Mouse (Mus musculus): ENCODE results near the gene Thsd4. TPM values are rescaled to one million over a fixed set of nuclear protein-coding genes. Genes with fewer than 3 reads are reported as not detected.

Gene Thsd4
- polyA plus RNA-seq, 1 experiment from 2014 or later = 34.9 TPM

GRCm38 (mm10) chr9:60025919-60026318 lies 495.9 kb downstream of the Thsd4 start:
- Histone ChIP-seq H3K27ac (ENCODE audit: low read depth) (no peak overlapping the region), H3K4me2 (ENCODE audit: low read length) (no peak overlapping the region), H3K36me3 (ENCODE audit: control insufficient read depth, insufficient read depth, low read length) (no peaks in the 10 kb centered on the region), H3K4me1 (replicated peaks; ENCODE audit: control insufficient read depth, insufficient read depth, low read length) (peaks cover 15% of the 10 kb centered on the region), H3K4me3 (ENCODE audit: low read depth, low read length) (no peak overlapping the region), H3K9ac (ENCODE audit: low read length) (no peak overlapping the region), H3K27me3 (replicated peaks; ENCODE audit: control insufficient read depth, insufficient read depth, low read length) (no peaks in the 10 kb centered on the region), H3K9me3 (ENCODE audit: control insufficient read depth, low read length) (no peaks in the 10 kb centered on the region)
- WGBS = 82% methylated on average over 6 of the region's 6 CpGs
- DNase-seq (ENCODE audit: low spot score) (no peak), ATAC-seq (replicated peaks; ENCODE audit: low FRiP score, low TSS enrichment, low read depth) (no peak)

GRCm38 (mm10) chr9:60024971-60025370 lies 496.9 kb downstream of the Thsd4 start:
- 8% methylated on average over 5 of the region's 5 CpGs for WGBS

GRCm38 (mm10) chr9:60024545-60024944 lies 497.3 kb downstream of the Thsd4 start:
- 6% methylated on average over 5 of the region's 5 CpGs for WGBS
- H3K27ac ChIP-seq (ENCODE audit: low read depth) = no peak overlapping the region
- H3K27me3 ChIP-seq (replicated peaks; ENCODE audit: control insufficient read depth, insufficient read depth, low read length) = no peaks in the 10 kb centered on the region
- no peak overlapping the region for H3K4me2 ChIP-seq (ENCODE audit: low read length)
- no peak overlapping the region for H3K9ac ChIP-seq (ENCODE audit: low read length)
- ATAC-seq (replicated peaks; ENCODE audit: low FRiP score, low TSS enrichment, low read depth) (no peak), DNase-seq (ENCODE audit: low spot score) (no peak)
- H3K36me3 ChIP-seq (ENCODE audit: control insufficient read depth, insufficient read depth, low read length) = no peaks in the 10 kb centered on the region
- no peaks in the 10 kb centered on the region for H3K9me3 ChIP-seq (ENCODE audit: control insufficient read depth, low read length)
- no peak overlapping the region for H3K4me3 ChIP-seq (ENCODE audit: low read depth, low read length)
- H3K4me1 ChIP-seq (replicated peaks; ENCODE audit: control insufficient read depth, insufficient read depth, low read length) = peaks cover 15% of the 10 kb centered on the region

More at GRCm38 (mm10) chr9:60024971-60025370, 496.9 kb downstream of the Thsd4 start:
- ATAC-seq (replicated peaks; ENCODE audit: low FRiP score, low TSS enrichment, low read depth) (no peak), DNase-seq (ENCODE audit: low spot score) (no peak)
- Histone ChIP-seq H3K36me3 (ENCODE audit: control insufficient read depth, insufficient read depth, low read length) (no peaks in the 10 kb centered on the region), H3K4me3 (ENCODE audit: low read depth, low read length) (no peak overlapping the region), H3K9me3 (ENCODE audit: control insufficient read depth, low read length) (no peaks in the 10 kb centered on the region), H3K4me2 (ENCODE audit: low read length) (no peak overlapping the region), H3K4me1 (replicated peaks; ENCODE audit: control insufficient read depth, insufficient read depth, low read length) (peaks cover 15% of the 10 kb centered on the region), H3K9ac (ENCODE audit: low read length) (no peak overlapping the region), H3K27me3 (replicated peaks; ENCODE audit: control insufficient read depth, insufficient read depth, low read length) (no peaks in the 10 kb centered on the region), H3K27ac (ENCODE audit: low read depth) (no peak overlapping the region)

GRCm38 (mm10) chr9:60022331-60022730 lies 499.5 kb downstream of the Thsd4 start:
- H3K9me3 ChIP-seq (ENCODE audit: control insufficient read depth, low read length) = no peaks in the 10 kb centered on the region
- peaks cover 15% of the 10 kb centered on the region for H3K4me1 ChIP-seq (replicated peaks; ENCODE audit: control insufficient read depth, insufficient read depth, low read length)
- H3K27me3 ChIP-seq (replicated peaks; ENCODE audit: control insufficient read depth, insufficient read depth, low read length) = no peaks in the 10 kb centered on the region
- H3K27ac ChIP-seq (ENCODE audit: low read depth) = no peak overlapping the region
- ATAC-seq (replicated peaks; ENCODE audit: low FRiP score, low TSS enrichment, low read depth) (no peak), DNase-seq (ENCODE audit: low spot score) (no peak)
- H3K4me3 ChIP-seq (ENCODE audit: low read depth, low read length) = no peak overlapping the region
- no peak overlapping the region for H3K4me2 ChIP-seq (ENCODE audit: low read length)
- no peaks in the 10 kb centered on the region for H3K36me3 ChIP-seq (ENCODE audit: control insufficient read depth, insufficient read depth, low read length)
- no peak overlapping the region for H3K9ac ChIP-seq (ENCODE audit: low read length)
- WGBS = 84% methylated on average over 3 of the region's 3 CpGs

GRCm38 (mm10) chr9:60020444-60020843 lies 501.4 kb downstream of the Thsd4 start:
- no peak for DNase-seq (ENCODE audit: low spot score)

GRCm38 (mm10) chr9:60010285-60010684 lies 511.6 kb downstream of the Thsd4 start:
- H3K9me3 ChIP-seq (ENCODE audit: control insufficient read depth, low read length) = no peaks in the 10 kb centered on the region
- no peak overlapping the region for H3K9ac ChIP-seq (ENCODE audit: low read length)
- ATAC-seq (replicated peaks; ENCODE audit: low FRiP score, low TSS enrichment, low read depth) = no peak
- no peak overlapping the region for H3K4me2 ChIP-seq (ENCODE audit: low read length)
- no peaks in the 10 kb centered on the region for H3K4me1 ChIP-seq (replicated peaks; ENCODE audit: control insufficient read depth, insufficient read depth, low read length)
- 93% methylated on average over 1 of the region's 1 CpGs for WGBS
- no peaks in the 10 kb centered on the region for H3K36me3 ChIP-seq (ENCODE audit: control insufficient read depth, insufficient read depth, low read length)
- H3K4me3 ChIP-seq (ENCODE audit: low read depth, low read length) = no peak overlapping the region
- no peak overlapping the region for H3K27ac ChIP-seq (ENCODE audit: low read depth)
- H3K27me3 ChIP-seq (replicated peaks; ENCODE audit: control insufficient read depth, insufficient read depth, low read length) = no peaks in the 10 kb centered on the region
- DNase-seq (ENCODE audit: low spot score) = no peak

More at GRCm38 (mm10) chr9:60020444-60020843, 501.4 kb downstream of the Thsd4 start:
- Histone ChIP-seq H3K9ac (ENCODE audit: low read length) (no peak overlapping the region), H3K27ac (ENCODE audit: low read depth) (no peak overlapping the region), H3K4me1 (replicated peaks; ENCODE audit: control insufficient read depth, insufficient read depth, low read length) (peaks cover 11% of the 10 kb centered on the region), H3K36me3 (ENCODE audit: control insufficient read depth, insufficient read depth, low read length) (no peaks in the 10 kb centered on the region), H3K27me3 (replicated peaks; ENCODE audit: control insufficient read depth, insufficient read depth, low read length) (no peaks in the 10 kb centered on the region), H3K9me3 (ENCODE audit: control insufficient read depth, low read length) (no peaks in the 10 kb centered on the region), H3K4me2 (ENCODE audit: low read length) (no peak overlapping the region), H3K4me3 (ENCODE audit: low read depth, low read length) (no peak overlapping the region)
- no peak for ATAC-seq (replicated peaks; ENCODE audit: low FRiP score, low TSS enrichment, low read depth)
- WGBS = 25% methylated on average over 1 of the region's 1 CpGs

- H3K27ac ChIP-seq (ENCODE audit: low read depth) = no peak overlapping the region
- ATAC-seq (replicated peaks; ENCODE audit: low FRiP score, low TSS enrichment, low read depth) = no peak
- no peaks in the 10 kb centered on the region for H3K4me1 ChIP-seq (replicated peaks; ENCODE audit: control insufficient read depth, insufficient read depth, low read length)
- no peak overlapping the region for H3K4me2 ChIP-seq (ENCODE audit: low read length)
- no peaks in the 10 kb centered on the region for H3K9me3 ChIP-seq (ENCODE audit: control insufficient read depth, low read length)
- DNase-seq (ENCODE audit: low spot score) = no peak
- H3K9ac ChIP-seq (ENCODE audit: low read length) = no peak overlapping the region
- H3K36me3 ChIP-seq (ENCODE audit: control insufficient read depth, insufficient read depth, low read length) = no peaks in the 10 kb centered on the region
- 47% methylated on average over 7 of the region's 7 CpGs for WGBS
- no peaks in the 10 kb centered on the region for H3K27me3 ChIP-seq (replicated peaks; ENCODE audit: control insufficient read depth, insufficient read depth, low read length)
- H3K4me3 ChIP-seq (ENCODE audit: low read depth, low read length) = no peak overlapping the region
Observed at GRCm38 (mm10) chr9:60008936-60009335, 512.9 kb downstream of the Thsd4 start.

GRCm38 (mm10) chr9:60002323-60002722 lies 519.5 kb downstream of the Thsd4 start:
- H3K27ac ChIP-seq (ENCODE audit: low read depth) = no peak overlapping the region
- no peak for ATAC-seq (replicated peaks; ENCODE audit: low FRiP score, low TSS enrichment, low read depth)

GRCm38 (mm10) chr9:60001444-60001843 lies 520.4 kb downstream of the Thsd4 start:
- Histone ChIP-seq H3K9me3 (ENCODE audit: control insufficient read depth, low read length) (no peaks in the 10 kb centered on the region), H3K36me3 (ENCODE audit: control insufficient read depth, insufficient read depth, low read length) (0 out of 2 replicates have a peak, but pooled peaks cover 3% of the 10 kb centered on the region), H3K27ac (ENCODE audit: low read depth) (no peak overlapping the region), H3K4me3 (ENCODE audit: low read depth, low read length) (no peak overlapping the region), H3K9ac (ENCODE audit: low read length) (no peak overlapping the region), H3K27me3 (replicated peaks; ENCODE audit: control insufficient read depth, insufficient read depth, low read length) (no peaks in the 10 kb centered on the region), H3K4me2 (ENCODE audit: low read length) (no peak overlapping the region), H3K4me1 (replicated peaks; ENCODE audit: control insufficient read depth, insufficient read depth, low read length) (no peaks in the 10 kb centered on the region)
- no peak for DNase-seq (ENCODE audit: low spot score)
- WGBS = 77% methylated on average over 3 of the region's 3 CpGs
- no peak for ATAC-seq (replicated peaks; ENCODE audit: low FRiP score, low TSS enrichment, low read depth)

More at GRCm38 (mm10) chr9:60002323-60002722, 519.5 kb downstream of the Thsd4 start:
- no peaks in the 10 kb centered on the region for H3K27me3 ChIP-seq (replicated peaks; ENCODE audit: control insufficient read depth, insufficient read depth, low read length)
- no peak for DNase-seq (ENCODE audit: low spot score)
- no peaks in the 10 kb centered on the region for H3K4me1 ChIP-seq (replicated peaks; ENCODE audit: control insufficient read depth, insufficient read depth, low read length)
- no peak overlapping the region for H3K4me2 ChIP-seq (ENCODE audit: low read length)
- no peak overlapping the region for H3K9ac ChIP-seq (ENCODE audit: low read length)
- no peaks in the 10 kb centered on the region for H3K36me3 ChIP-seq (ENCODE audit: control insufficient read depth, insufficient read depth, low read length)
- no peaks in the 10 kb centered on the region for H3K9me3 ChIP-seq (ENCODE audit: control insufficient read depth, low read length)
- no peak overlapping the region for H3K4me3 ChIP-seq (ENCODE audit: low read depth, low read length)
- WGBS = 60% methylated on average over 8 of the region's 8 CpGs
